Mouse (Mus musculus) brain, embryonic 14.5 days (tissue): ENCODE results near the gene Olfml3. TPM values are rescaled to one million over a fixed set of nuclear protein-coding genes. Genes with fewer than 3 reads are reported as not detected.

Experiments
- DNase-seq: peaks from one replicate; pipeline ENCODE4 v3.0.0-alpha.2; 2011; ENCODE audit warnings: low read depth
- CTCF ChIP-seq: fragments of 200-500 bp; IDR thresholded peaks from 2 replicates; pipeline ENCODE4 v1.5.1; 2012; ENCODE audit warnings: inconsistent platforms, mild to moderate bottlenecking, moderate library complexity, borderline replicate concordance; ENCODE audit not compliant: insufficient read depth, insufficient read length; ENCODE audit errors: extremely low read depth
- POLR2A ChIP-seq: fragments of 200-500 bp; IDR thresholded peaks from 2 replicates; pipeline ENCODE4 v1.6.1; 2012; ENCODE audit warnings: mild to moderate bottlenecking, inconsistent platforms, borderline replicate concordance; ENCODE audit not compliant: poor library complexity, insufficient read depth, insufficient read length, severe bottlenecking; ENCODE audit errors: extremely low read depth
- polyA plus RNA-seq: library from polyadenylated mRNA; depleted of rRNA; stranded (reverse); fragments of >200 nt; gene quantifications from 2 replicates; pipeline ENCODE4 v1.2.3, GENCODE M21; 2012

The Olfml3 gene
- polyA plus RNA-seq, 1 experiment, result 6.8 TPM

DNA sequence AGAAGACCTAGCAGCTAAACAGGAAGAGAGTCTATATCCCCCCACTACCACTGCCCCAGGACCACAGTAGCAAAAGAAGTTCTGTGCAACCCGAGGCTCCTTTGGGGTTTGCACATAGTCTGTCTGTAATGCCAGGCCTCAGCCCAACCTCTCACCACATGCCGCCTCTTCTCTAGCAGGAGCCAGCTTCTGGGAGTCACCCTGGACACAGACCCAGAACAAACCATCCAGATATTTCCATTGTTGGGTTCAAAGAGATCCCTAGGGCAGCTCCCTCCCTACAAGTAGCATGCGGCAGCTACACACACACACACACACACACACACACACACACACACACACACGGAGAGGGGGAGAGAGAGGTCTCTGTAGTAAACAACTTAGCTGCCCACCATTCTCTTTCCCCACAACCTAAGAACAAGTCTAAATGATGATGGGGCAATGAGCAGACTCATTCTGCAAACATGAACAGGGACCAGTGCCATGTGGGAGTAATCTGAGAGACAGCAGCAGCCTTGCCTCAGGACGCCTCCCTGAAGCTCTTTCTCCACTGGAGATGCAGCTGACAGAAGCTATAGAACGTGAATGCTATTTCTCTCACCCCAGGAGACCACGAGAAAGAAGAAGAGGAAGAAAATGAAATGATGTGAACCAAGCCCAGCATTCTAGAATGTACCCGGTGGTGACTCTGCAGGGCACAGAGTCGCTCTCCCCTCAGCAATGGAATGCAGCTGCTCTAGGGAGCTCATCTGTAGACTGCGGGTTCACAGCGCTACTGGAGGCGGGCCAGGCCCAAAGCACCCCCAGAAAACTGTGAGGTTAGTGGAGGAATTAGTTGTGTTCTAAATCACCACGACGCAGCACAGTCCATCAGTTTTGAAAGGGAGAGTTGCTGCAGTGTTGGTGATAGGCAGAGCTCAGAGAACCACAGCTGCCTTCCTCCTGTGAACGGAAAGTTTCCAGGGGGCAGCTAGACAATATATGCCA, 20.7 kb downstream of the Olfml3 start:
- no peak for DNase-seq
- TF ChIP-seq CTCF (no peak), POLR2A (no peak)

DNA sequence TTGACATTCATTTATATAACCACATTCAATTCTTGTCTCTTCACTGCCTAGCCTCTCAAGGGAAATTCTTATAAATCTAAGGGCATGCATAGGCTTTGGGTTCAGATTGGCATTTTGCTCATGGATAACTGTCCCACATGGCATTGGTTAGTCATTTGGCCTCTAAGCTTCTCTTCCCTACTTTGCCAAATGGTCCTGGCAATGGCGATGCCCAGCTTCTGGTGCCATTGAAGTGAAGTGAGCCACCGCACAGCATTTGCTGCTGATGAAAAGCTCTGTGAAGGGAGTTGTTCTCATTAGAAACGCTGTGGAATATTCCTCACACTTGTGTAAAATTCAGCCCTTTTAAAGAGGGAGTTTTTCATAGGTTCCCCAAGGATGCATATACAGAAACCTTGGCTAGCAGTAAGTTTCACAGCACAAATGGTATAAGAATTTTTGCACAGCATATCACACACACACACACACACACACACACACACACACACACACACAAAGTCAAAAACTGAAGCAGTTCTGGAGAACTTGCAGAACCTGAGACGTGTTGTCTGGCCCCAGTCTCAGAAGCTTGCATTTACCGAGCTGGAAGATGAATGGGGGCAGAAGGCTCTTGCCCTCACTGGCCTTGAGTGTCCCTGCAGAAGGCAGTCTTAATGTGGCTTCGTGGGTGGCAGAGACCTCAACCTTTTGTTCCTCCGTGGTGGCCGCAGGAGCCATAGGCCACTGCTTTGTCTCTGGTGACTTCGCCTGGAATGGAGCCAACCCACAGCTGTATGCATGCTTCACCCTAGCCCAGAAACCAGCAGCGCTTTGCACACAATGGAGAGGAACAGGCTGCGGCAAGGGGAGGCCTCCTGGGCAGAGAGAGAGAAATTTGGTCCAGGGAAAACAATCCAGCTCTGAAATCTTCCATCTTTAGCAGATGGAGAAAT, 21.8 kb downstream of the Olfml3 start:
- TF ChIP-seq POLR2A (no peak), CTCF (no peak)
- peak; percentile 65 for DNase-seq

DNA sequence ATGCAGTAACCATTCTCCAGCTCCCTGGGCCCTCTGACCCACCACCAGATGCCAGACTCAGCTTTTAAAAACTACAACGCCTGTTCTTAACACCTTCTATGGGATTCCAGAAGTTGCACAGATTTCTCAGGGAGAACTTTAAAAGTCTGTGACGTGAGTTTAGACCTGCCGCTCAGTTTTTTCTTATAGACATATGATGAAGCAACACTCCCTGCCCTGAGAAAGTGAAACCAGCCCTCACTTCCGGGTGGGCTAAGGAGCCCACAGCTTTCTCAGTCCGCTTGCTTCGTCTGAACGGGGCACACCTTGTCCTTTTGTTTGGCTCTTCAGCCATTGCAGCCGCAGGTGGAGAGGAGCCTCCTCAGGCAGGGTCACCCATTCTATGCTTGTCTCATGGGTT, 22.9 kb downstream of the Olfml3 start:
- DNase-seq, result no peak
- TF ChIP-seq CTCF, result no peak
- no peak for TF ChIP-seq POLR2A

DNA sequence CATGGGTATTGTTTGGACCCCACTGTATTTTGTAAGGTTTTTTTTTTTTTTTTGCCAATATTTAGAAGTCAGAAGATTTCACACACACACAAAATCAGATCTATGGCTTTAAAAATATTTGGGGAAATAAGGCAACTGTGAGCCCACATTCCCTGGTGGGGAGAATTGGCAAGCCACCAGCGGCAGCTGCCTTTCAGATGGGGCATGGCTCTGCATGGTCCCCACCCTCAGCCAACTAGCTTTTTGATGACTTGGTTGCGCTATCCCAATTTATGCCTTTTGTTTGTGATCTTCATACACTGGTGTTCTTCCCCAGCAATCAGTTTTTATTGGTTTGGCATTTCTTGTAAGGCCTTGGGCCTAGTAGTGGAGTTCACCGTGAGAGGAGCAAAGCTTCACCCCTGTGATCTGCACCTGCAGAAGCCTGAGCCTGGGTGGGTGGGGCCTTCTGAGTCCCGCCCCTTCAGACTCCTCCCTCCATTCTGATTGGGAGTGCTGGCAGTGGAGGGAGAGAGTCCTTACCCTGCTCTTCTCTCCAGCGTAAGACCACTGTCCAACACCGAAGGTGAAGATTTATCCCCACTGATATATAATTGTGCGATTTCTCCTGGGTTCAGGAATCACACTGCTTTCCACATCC, 23.4 kb downstream of the Olfml3 start:
- TF ChIP-seq CTCF (no peak), POLR2A (no peak)
- DNase-seq, result no peak

DNA sequence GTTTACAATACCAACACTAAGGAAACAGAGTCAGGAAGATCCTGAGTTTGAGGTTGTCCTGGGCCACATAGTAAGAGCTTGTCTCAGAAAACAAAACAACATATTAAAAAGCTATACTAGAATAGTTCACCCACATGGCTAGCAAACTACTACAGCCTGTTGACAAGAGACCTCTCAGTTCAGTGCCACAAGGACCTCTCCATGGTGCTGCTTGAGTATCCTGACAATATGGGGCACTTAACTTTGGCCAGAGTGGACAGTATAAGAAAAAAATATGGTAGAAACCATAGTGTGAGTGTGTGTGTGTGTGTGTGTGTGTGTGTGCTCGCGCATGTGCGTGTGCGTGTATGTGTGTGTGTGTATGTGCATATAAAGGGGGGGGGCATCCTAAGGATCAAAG, 25.6 kb downstream of the Olfml3 start:
- TF ChIP-seq POLR2A, result no peak
- TF ChIP-seq CTCF, result no peak
- DNase-seq, result no peak

DNA sequence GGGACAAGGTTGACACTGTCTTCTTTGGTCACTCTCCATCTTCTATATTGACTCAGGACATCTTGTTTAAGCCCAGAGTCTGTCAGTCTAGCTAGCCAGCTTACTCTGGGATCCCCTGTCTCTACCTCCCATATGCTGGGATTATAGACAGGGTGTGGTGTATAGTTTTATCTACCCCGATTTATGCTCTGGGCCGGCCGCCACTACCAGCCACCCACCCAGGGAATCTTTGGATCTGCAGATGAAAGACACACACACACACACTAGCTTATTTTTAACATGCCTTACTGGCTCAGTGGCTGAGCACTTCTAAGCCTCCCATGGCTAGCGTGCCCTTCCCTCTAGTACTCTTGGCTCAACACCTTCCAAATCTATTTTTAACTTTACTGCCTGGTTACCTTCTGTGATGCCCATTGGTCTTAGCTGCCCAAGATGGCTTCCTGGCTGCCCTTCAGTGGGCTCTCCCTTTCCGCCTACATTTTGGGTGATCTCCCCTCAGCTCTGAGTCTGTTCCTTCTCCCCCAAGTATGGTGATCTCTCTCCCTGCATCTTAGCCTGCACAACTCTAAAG, 28.2 kb downstream of the Olfml3 start:
- no peak for DNase-seq
- TF ChIP-seq CTCF (no peak), POLR2A (no peak)

DNA sequence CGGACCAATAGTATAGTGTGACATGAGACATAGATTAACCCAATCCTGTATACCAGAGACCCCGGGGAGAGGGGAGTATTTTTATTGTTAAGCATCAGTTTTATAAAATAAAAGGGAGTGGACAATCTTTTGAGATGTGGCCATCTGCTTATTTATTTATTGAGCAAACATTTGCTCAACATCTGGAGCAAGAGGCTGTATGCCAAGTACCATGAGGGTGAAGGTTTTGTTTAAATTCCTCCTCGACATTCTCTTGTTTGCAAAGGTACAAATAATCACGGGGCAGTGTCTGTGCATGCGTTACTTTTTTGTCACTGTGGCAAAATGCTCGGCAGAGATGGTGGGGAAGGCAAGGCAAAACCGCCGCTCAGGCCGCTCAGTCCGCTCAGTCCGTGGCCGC, 32.4 kb downstream of the Olfml3 start:
- DNase-seq, result no peak
- TF ChIP-seq CTCF (no peak), POLR2A (no peak)

DNA sequence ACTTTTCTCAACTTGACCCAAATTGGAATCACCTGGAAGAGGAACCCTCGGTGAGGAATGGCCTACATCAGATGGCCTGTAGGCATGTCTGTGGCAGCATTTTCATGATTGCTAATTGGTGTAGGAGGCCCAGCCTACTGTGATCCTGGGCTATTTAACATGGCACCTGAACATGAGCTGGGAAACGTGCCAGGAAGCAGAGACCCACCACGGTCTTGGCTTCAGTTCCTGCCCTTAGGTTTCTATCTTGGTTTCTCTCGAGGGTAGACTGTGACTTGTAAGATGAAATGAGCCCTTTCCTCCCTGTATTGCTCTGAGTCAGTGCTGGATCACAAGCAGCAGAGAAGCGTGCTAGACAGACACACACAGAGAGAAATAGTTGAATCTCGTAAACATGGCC, 33.1 kb downstream of the Olfml3 start:
- peak; percentile 43 for DNase-seq
- TF ChIP-seq POLR2A, result no peak
- TF ChIP-seq CTCF, result no peak

DNA sequence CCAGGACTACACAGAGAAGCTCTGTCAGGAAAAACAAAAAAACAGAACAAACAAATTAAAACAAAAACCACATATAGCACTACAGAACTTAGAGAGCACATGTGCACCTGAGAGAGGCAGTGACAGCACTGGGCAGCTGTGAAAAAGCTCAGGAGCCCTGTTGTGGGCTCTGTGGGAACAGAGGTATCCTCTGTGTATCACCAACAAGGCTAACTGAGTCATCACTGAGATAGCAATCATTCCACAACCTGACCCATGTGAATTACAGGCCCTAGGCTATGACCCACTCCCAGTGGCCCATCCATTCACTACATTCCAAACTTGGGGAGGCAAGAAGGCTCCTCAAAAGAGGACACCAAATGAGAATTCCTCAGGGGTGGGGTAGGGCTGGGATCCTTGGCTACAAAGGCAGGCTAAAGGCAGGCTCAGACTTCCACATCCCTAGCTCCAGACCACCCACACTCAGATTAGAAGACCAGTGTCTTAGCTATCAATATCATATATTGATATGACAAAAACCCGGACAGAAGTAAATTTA, 41.3 kb downstream of the Olfml3 start:
- TF ChIP-seq POLR2A, result no peak
- no peak for TF ChIP-seq CTCF
- no peak for DNase-seq

DNA sequence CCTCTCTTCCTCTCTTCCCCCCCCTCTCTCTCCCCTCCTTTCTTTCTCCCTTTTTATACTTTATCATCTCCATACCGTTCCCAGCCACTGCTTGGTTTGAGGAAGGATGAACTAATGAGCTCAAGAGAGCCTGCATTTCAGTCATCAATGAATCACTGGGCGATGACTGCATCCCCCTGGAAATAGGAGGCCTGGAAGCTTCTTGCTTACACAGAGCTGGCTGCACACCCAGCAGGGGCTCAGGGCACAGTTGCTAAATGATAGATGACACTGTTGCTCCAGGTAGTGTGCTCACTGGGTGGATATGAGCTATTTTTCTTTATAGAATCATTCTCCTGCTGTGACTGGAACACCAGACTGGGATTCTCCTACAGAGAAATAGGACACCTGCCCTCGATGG, 42.2 kb downstream of the Olfml3 start:
- no peak for DNase-seq
- no peak for TF ChIP-seq CTCF
- no peak for TF ChIP-seq POLR2A
